8 mouse cellular contexts compared by ENCODE assay signal in the genomic region with DNA sequence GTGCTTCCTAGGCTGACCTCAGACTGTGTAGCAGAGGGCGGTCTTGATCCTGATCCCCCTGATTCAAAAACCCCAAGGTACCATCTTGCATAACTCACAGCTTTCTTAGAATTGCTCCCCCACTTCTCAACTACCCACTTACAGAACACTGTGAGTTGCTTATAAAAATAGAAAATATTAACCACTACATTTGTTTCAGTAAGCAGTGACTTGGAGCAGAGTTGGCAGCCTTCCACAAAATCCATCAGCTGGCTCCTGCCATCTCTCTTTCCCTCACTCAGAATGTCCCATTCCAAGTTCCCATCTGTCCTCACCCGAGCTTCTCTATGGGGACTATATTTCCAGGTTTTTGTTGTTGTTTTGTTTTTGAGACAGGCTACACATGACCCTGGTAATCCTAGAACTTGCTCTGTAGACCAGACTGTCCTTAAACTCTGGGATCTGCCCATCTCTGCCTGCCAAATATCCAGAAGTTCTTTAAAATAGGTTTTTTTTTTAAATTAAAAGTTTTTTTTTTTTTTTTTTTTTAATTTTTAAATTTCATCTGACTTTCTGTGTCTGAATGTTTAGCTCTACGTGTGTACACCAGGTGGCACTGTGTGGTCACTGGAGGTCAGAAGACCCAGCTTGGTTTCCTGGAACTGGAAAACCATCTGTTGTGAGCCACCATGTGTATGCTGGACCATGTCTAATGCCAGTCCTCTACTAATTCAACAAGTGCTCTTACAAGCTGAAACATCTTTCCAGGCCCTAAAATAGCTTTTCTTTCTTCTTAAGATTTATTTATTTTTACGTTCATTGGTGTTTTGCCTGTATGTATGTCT. TPM values are rescaled to one million over a fixed set of nuclear protein-coding genes. Genes with fewer than 3 reads are reported as not detected.
DNase-seq lines count a peak whose midpoint lies in the region; ATAC-seq and TF ChIP-seq lines count a peak whose summit lies in the region.

No protein-coding gene starts in this region.

- H3K4me3 ChIP-seq in G1E (ENCODE audit: low read depth, low read length): no peak overlapping the region

- H3K4me1 ChIP-seq in G1E (ENCODE audit: insufficient read depth, low read depth, low read length): peaks cover 23% of the 10 kb centered on the region

- no peak for TF ChIP-seq CTCF in G1E (IDR thresholded peaks at IDR 0.05; ENCODE audit: low read depth, low read length)

- ATAC-seq in G1E (ENCODE audit: extremely low read depth, insufficient number of reproducible peaks, low FRiP score, poor library complexity, severe bottlenecking): no peak

- no peaks in the 10 kb centered on the region for H3K9me3 ChIP-seq in G1E (replicated peaks)

- DNase-seq in embryo, embryonic 10 days (ENCODE audit: low spot score): peak; percentile 75
- no peak for DNase-seq in embryo, embryonic 9.5 days (ENCODE audit: extremely low spot score)
- DNase-seq in left cerebral cortex, adult 18-20 months (ENCODE audit: low spot score in 2 of 2): peak; percentile 11 to 35
- no peak for DNase-seq in left cerebral cortex, adult 11 months (ENCODE audit: low spot score)
- peak; percentile 43 for DNase-seq in G1E (ENCODE audit: low spot score)
- DNase-seq in forelimb bud, embryonic 11.5 days (ENCODE audit: low read depth, low spot score): peak; percentile 42
- DNase-seq in lung, postnatal 25 days (ENCODE audit: low spot score): peak; percentile 44
- DNase-seq in urinary bladder, postnatal 4 days (ENCODE audit: low spot score in 2 of 2): no peak

- H3K36me3 ChIP-seq in G1E (replicated peaks): peaks cover 17% of the 10 kb centered on the region

- no peaks in the 10 kb centered on the region for H3K27me3 ChIP-seq in G1E (ENCODE audit: insufficient read depth, low read length)

RNA-seq across cellular contexts. Expression of a gene that starts 1.7 kb away (rescaled TPM):
- total RNA-seq in left cerebral cortex, adult 18-20 months (2021): 100 to 1,000 TPM; 406 to 439 TPM
- total RNA-seq in G1E (2014; fragmentation: Nextera tagmentation): 410 and 496 TPM in 2 replicates
- total RNA-seq in G1E (2017): 1,331 and 1,386 TPM in 2 replicates
- 62.5 and 148 TPM in 2 replicates for polyA plus RNA-seq in G1E (2012)

RNA-seq across cellular contexts. Expression of a gene that starts 9.3 kb away (rescaled TPM):
- total RNA-seq in left cerebral cortex, adult 18-20 months (2021): 10 to 100 TPM; 54.9 to 57.5 TPM
- total RNA-seq in G1E (2014; fragmentation: Nextera tagmentation) (37.0 and 37.6 TPM in 2 replicates), G1E (2017) (35.1 and 42.3 TPM in 2 replicates)
- polyA plus RNA-seq in G1E (2012): 6.8 TPM in 2 replicates

RNA-seq across cellular contexts. Expression of a gene that starts 29.7 kb away (rescaled TPM):
- total RNA-seq in left cerebral cortex, adult 18-20 months (2021): 10 to 100 TPM; 13.4 TPM
- 17.4 and 17.6 TPM in 2 replicates for total RNA-seq in G1E (2014; fragmentation: Nextera tagmentation)
- total RNA-seq in G1E (2017): 17.3 and 24.6 TPM in 2 replicates
- 5.8 and 11.4 TPM in 2 replicates for polyA plus RNA-seq in G1E (2012)

Comparison
In these comparisons a context has a peak if more than half of its experiments do, and no peak if none do; other contexts are left out.
1. DNase-seq: peak in embryo, embryonic 10 days (single experiment), left cerebral cortex, adult 18-20 months (2 of 2), G1E (single experiment), forelimb bud, embryonic 11.5 days (single experiment) and lung, postnatal 25 days (single experiment); none in embryo, embryonic 9.5 days (single experiment), left cerebral cortex, adult 11 months (single experiment) and urinary bladder, postnatal 4 days (0 of 2).